9 mouse cellular contexts compared by ENCODE assay signal in the genomic region with DNA sequence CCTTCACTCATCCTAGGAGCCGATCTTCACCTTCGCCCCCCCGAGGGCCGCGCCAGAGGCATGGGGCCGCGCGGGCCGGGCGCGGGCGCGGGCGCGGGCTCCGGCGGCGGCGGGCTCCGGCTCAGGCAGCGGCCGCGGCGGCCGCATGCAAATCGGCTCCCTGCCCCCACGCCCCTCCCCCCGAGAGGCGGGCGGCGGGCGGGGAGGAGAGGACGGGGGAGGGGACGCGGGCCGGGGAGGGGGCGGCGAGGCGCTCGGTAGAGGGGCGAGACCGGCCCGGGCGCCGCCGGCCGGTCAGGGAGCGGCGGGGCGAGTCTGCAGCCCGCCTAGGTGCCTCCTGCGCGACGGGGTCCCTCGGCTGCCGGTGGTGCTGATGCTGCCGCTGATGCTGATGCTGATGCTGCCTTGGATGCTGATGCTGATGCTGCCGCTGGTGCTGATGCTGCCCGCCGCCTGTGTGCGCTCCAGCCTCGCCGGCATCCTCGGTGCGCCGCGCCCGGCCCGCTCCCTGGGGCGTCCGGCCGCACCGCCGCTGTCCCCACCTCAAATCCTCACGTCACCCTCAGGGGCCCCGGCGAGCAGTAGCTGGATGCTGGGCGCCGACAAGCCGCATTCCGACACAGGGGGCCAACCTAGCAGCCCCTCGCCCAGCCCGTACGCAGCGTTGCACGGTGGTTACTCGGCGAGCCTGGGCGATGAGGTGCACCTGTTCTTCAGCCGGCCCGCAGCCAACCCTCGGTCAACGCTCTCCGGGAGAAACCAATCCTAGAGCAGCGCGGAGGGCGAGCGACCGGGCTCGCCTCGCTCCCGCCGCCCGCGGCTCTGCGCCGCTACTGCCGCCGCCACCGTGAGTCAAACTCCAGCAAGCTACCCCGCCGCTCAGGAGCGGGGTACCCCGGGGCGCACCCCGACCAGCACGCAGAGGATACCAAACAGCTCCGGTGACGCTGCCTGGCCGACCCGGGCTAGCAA. TPM values are rescaled to one million over a fixed set of nuclear protein-coding genes. Genes with fewer than 3 reads are reported as not detected.
DNase-seq lines count a peak whose midpoint lies in the region; ATAC-seq lines count a peak whose summit lies in the region.
"Had no signal": no experiment of that assay in that cellular context is flagged by ENCODE, and none has a peak within 500 bp of the region (broad histone marks: within the 10 kb centered on the region; RNA-seq: fewer than 3 reads in every experiment).

A gene (minus strand): TSS at position 299 of the 972 bp plus-strand sequence.

- intact Hi-C loops in heart, postnatal 36 days (cut with DNase I), result no loop called here

- peak within 1 kb of the TSS; percentile 51 for H3K4me3 ChIP-seq in heart, embryonic 15.5 days
- H3K4me3 ChIP-seq in embryonic facial prominence, embryonic 13.5 days, result peak within 1 kb of the TSS; percentile 56
- H3K4me3 ChIP-seq in intestine, embryonic 15.5 days (replicated peaks), result peak within 1 kb of the TSS; percentile 46
- H3K4me3 ChIP-seq in liver, embryonic 12.5 days, result peak within 1 kb of the TSS; percentile 38

- WGBS in heart, embryonic 15.5 days, result 1% methylated on average over 80 of the region's 121 CpGs
- WGBS in embryonic facial prominence, embryonic 13.5 days, result under 1% methylated on average over 82 of the region's 121 CpGs
- WGBS in intestine, embryonic 15.5 days, result under 1% methylated on average over 97 of the region's 121 CpGs
- WGBS in liver, embryonic 12.5 days (ENCODE audit: insufficient replicate concordance), result 2% methylated on average over 88 of the region's 121 CpGs

- peaks cover 21% of the 10 kb centered on the region for H3K4me1 ChIP-seq in heart, embryonic 15.5 days (replicated peaks)
- H3K4me1 ChIP-seq in embryonic facial prominence, embryonic 13.5 days, result peaks cover 24% of the 10 kb centered on the region
- H3K4me1 ChIP-seq in intestine, embryonic 15.5 days (replicated peaks), result peaks cover 11% of the 10 kb centered on the region; the same call in 1 of the 2 replicates
- no peaks in the 10 kb centered on the region for H3K4me1 ChIP-seq in liver, embryonic 12.5 days

- no peak; the same call in 1 of the 2 replicates for ATAC-seq in heart, embryonic 15.5 days (replicated peaks; ENCODE audit: insufficient number of reproducible peaks, insufficient read depth, low FRiP score, low read depth)
- peak; percentile 72; the same call in 1 of the 2 replicates for ATAC-seq in embryonic facial prominence, embryonic 13.5 days (ENCODE audit: insufficient number of reproducible peaks, insufficient read depth, low FRiP score, low TSS enrichment, low read depth)
- peak; percentile 87 for ATAC-seq in intestine, embryonic 15.5 days
- ATAC-seq in liver, embryonic 12.5 days, result 0 out of 2 replicates have a peak, but pooled peaks have one; percentile 21
- no peak for ATAC-seq in inflammation-experienced regulatory T-cells, adult 6 months

- peaks cover 75% of the 10 kb centered on the region for H3K27me3 ChIP-seq in heart, embryonic 15.5 days
- H3K27me3 ChIP-seq in embryonic facial prominence, embryonic 13.5 days, result peaks cover 92% of the 10 kb centered on the region
- H3K27me3 ChIP-seq in intestine, embryonic 15.5 days (replicated peaks), result peaks cover 50% of the 10 kb centered on the region
- H3K27me3 ChIP-seq in liver, embryonic 12.5 days (replicated peaks), result peaks cover 64% of the 10 kb centered on the region

- H3K4me2 ChIP-seq in heart, embryonic 15.5 days, result peak within 1 kb of the TSS; percentile 87
- H3K4me2 ChIP-seq in embryonic facial prominence, embryonic 13.5 days, result peak within 1 kb of the TSS; percentile 91
- peak within 1 kb of the TSS; percentile 87 for H3K4me2 ChIP-seq in intestine, embryonic 15.5 days (replicated peaks)
- H3K4me2 ChIP-seq in liver, embryonic 12.5 days, result peak within 1 kb of the TSS; percentile 56

- H3K36me3 ChIP-seq in heart, embryonic 15.5 days, result no peaks in the 10 kb centered on the region
- H3K36me3 ChIP-seq in embryonic facial prominence, embryonic 13.5 days, result no peaks in the 10 kb centered on the region
- H3K36me3 ChIP-seq in intestine, embryonic 15.5 days, result no peaks in the 10 kb centered on the region
- no peaks in the 10 kb centered on the region for H3K36me3 ChIP-seq in liver, embryonic 12.5 days

- H3K9me3 ChIP-seq in heart, embryonic 15.5 days (replicated peaks), result no peaks in the 10 kb centered on the region
- no peaks in the 10 kb centered on the region for H3K9me3 ChIP-seq in embryonic facial prominence, embryonic 13.5 days
- no peaks in the 10 kb centered on the region for H3K9me3 ChIP-seq in intestine, embryonic 15.5 days
- no peaks in the 10 kb centered on the region for H3K9me3 ChIP-seq in liver, embryonic 12.5 days (replicated peaks)

- no peak within 1 kb of the TSS for H3K9ac ChIP-seq in heart, embryonic 15.5 days
- peak within 1 kb of the TSS; percentile 52 for H3K9ac ChIP-seq in embryonic facial prominence, embryonic 13.5 days
- peak within 1 kb of the TSS; percentile 6; the same call in 1 of the 2 replicates for H3K9ac ChIP-seq in intestine, embryonic 15.5 days
- no peak within 1 kb of the TSS for H3K9ac ChIP-seq in liver, embryonic 12.5 days

- DNase-seq in heart, postnatal 36 days, result no peak
- DNase-seq in adrenal gland, postnatal 14 days, result peak; percentile 31
- DNase-seq in right cerebral cortex, postnatal 14 days, result peak; percentile 71

- no peak within 1 kb of the TSS for H3K27ac ChIP-seq in heart, embryonic 15.5 days
- H3K27ac ChIP-seq in embryonic facial prominence, embryonic 13.5 days, result no peak within 1 kb of the TSS
- no peak within 1 kb of the TSS for H3K27ac ChIP-seq in intestine, embryonic 15.5 days
- no peak within 1 kb of the TSS for H3K27ac ChIP-seq in liver, embryonic 12.5 days

RNA-seq across cellular contexts. Expression of the gene that starts here (rescaled TPM):
- polyA plus RNA-seq in heart, embryonic 15.5 days (2015; fragmentation: Nextera tagmentation; extraction: Ambion mirVana), result 0.10 TPM in 1 of 2 replicates, not detected in the other
- total RNA-seq in heart, postnatal 36 days (2021), result not detected
- total RNA-seq in adrenal gland, postnatal 14 days (2021), result 4.6 and 5.5 TPM in 2 replicates
- 0.17 and 0.55 TPM in 2 replicates for polyA plus RNA-seq in embryonic facial prominence, embryonic 13.5 days (2015; fragmentation: Nextera tagmentation; extraction: Ambion mirVana)
- polyA plus RNA-seq in intestine, embryonic 15.5 days (2015; fragmentation: Nextera tagmentation; extraction: Ambion mirVana), result 0.36 and 0.53 TPM in 2 replicates
- not detected in 2 replicates for polyA plus RNA-seq in liver, embryonic 12.5 days (2016; fragmentation: Nextera tagmentation; extraction: Ambion mirVana)
- polyA plus RNA-seq in inflammation-experienced regulatory T-cells, adult 6 months (2017; shearing (Covaris generic)), result not detected
- total RNA-seq: MEL had no signal

Comparison
In these comparisons a context has a peak if more than half of its experiments do, and no peak if none do; other contexts are left out.
1. Peak in ATAC-seq, H3K4me3 ChIP-seq, H3K9ac ChIP-seq and H3K4me2 ChIP-seq in embryonic facial prominence, embryonic 13.5 days; RNA of the gene not detected or under 1 TPM.
2. Peak in ATAC-seq, H3K4me3 ChIP-seq, H3K9ac ChIP-seq and H3K4me2 ChIP-seq in intestine, embryonic 15.5 days; RNA of the gene not detected or under 1 TPM.
3. Peak in ATAC-seq, H3K4me3 ChIP-seq and H3K4me2 ChIP-seq in liver, embryonic 12.5 days; RNA of the gene not detected or under 1 TPM.
4. DNase-seq: peak in adrenal gland, postnatal 14 days (single experiment) and right cerebral cortex, postnatal 14 days (single experiment); none in heart, postnatal 36 days (0 of 2).
5. Peak in every context shown above with its lines, with median percentiles within 50 percentile points of each other: H3K4me2 ChIP-seq and H3K4me3 ChIP-seq.